Mouse (Mus musculus) kidney, postnatal 0 days (tissue): Measurements from ENCODE around the gene Mical3. TPM values are rescaled to one million over a fixed set of nuclear protein-coding genes. Genes with fewer than 3 reads are reported as not detected.

Experiments used
- ATAC-seq: fragments of 200-750 bp; cut with Nextera tagmentation; replicated peaks from 2 replicates; pipeline ENCODE4 v1.8.0; 2017; ENCODE audit warnings: low read depth, moderate number of reproducible peaks, moderate TSS enrichment, moderate library complexity; ENCODE audit not compliant: low FRiP score
- DNase-seq: peaks from one replicate; pipeline ENCODE4 v3.0.0-alpha.2; 2016; ENCODE audit warnings: low spot score
- H3K27ac ChIP-seq: fragments of 300-500 bp; sonication (generic); 2 replicates; pipeline ENCODE4 v1.5.1; 2014; ENCODE audit warnings: mild to moderate bottlenecking
- H3K27me3 ChIP-seq: fragments of 300-500 bp; sonication (generic); 2 replicates; pipeline ENCODE4 v1.6.1; 2014; ENCODE audit warnings: low read length, mixed read lengths; ENCODE audit not compliant: insufficient read depth
- H3K36me3 ChIP-seq: fragments of 300-500 bp; sonication (generic); 2 replicates; pipeline ENCODE4 v1.6.1; 2014; ENCODE audit warnings: low read length, mixed read lengths; ENCODE audit not compliant: insufficient read depth
- H3K4me1 ChIP-seq: fragments of 300-500 bp; sonication (generic); replicated peaks from 2 replicates; pipeline ENCODE4 v1.6.1; 2014; ENCODE audit warnings: antibody characterized with exemption, low read length, mixed read lengths; ENCODE audit not compliant: insufficient read depth
- H3K4me2 ChIP-seq: fragments of 300-500 bp; sonication (generic); 2 replicates; pipeline ENCODE4 v1.6.1; 2014; ENCODE audit warnings: mild to moderate bottlenecking, low read length, moderate library complexity, mixed read lengths
- H3K4me3 ChIP-seq: fragments of 300-500 bp; sonication (generic); replicated peaks from 2 replicates; pipeline ENCODE4 v1.5.1; 2014; ENCODE audit warnings: low read depth, low read length
- H3K9ac ChIP-seq: fragments of 300-500 bp; sonication (generic); 2 replicates; pipeline ENCODE4 v1.6.1; 2014; ENCODE audit warnings: low read depth, low read length
- H3K9me3 ChIP-seq: fragments of 300-500 bp; sonication (generic); replicated peaks from 2 replicates; pipeline ENCODE4 v1.6.1; 2016; ENCODE audit warnings: low read length, inconsistent platforms, mixed read lengths
- CTCF ChIP-seq: IDR thresholded peaks from 2 replicates; pipeline ENCODE4 v1.5.1; 2016; ENCODE audit warnings: antibody characterized with exemption, low read depth, mild to moderate bottlenecking, moderate library complexity
- WGBS: fragments of 180-500 bp; shearing (Covaris S2); extraction: QIAGEN DNeasy Blood & Tissue Kit; methylation state at CpG from one replicate; pipeline ENCODE4 v1.1.7; 2014; 5-methylcytosine and 5-hydroxymethylcytosine counted together
- polyA plus RNA-seq: library from polyadenylated mRNA; unstranded; fragments of >200 nt; fragmentation: Nextera tagmentation; extraction: Ambion mirVana; gene quantifications from 2 replicates; pipeline ENCODE4 v1.2.1, GENCODE M21; 2015

Mical3 gene
- polyA plus RNA-seq, 1 experiment from 2014 or later: 6.0 TPM

DNA sequence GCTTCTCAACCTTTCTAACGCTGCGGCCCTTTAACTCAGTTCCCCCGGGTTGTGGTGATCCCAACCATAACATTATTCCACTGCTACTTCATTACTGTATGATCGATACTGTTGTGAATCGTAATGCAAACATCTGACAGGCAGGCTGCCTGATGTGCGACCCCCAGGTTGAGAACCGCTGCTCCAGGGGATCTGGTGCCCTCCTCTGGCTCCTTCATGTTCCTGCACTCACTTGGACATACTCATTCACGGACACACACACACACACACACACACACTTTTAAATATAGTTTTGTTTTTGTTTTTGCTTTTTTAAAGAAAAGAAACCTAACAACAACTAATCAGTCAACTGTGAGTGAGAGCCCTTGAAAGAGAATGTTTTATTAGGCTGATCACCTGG is 19.3 kb upstream of the Mical3 start:
- H3K27me3 ChIP-seq: no peaks in the 10 kb centered on the region
- no peak for TF ChIP-seq CTCF

GRCm38 (mm10) chr6:121149420-121149819 is 18.6 kb upstream of the Mical3 start:
- H3K36me3 ChIP-seq: no peaks in the 10 kb centered on the region
- H3K9me3 ChIP-seq: no peaks in the 10 kb centered on the region
- no peak overlapping the region for H3K4me2 ChIP-seq
- 43% methylated on average over 3 of the region's 3 CpGs for WGBS
- H3K27ac ChIP-seq: no peak overlapping the region
- TF ChIP-seq CTCF: no peak
- no peak overlapping the region for H3K9ac ChIP-seq
- no peak for DNase-seq
- H3K4me1 ChIP-seq: peaks cover 3% of the 10 kb centered on the region; the same call in 1 of the 2 replicates
- no peak for ATAC-seq
- no peaks in the 10 kb centered on the region for H3K27me3 ChIP-seq
- no peak overlapping the region for H3K4me3 ChIP-seq

More for the DNA sequence above, 19.3 kb upstream of the Mical3 start:
- Histone ChIP-seq H3K9ac (no peak overlapping the region), H3K4me1 (peaks cover 3% of the 10 kb centered on the region; the same call in 1 of the 2 replicates), H3K9me3 (no peaks in the 10 kb centered on the region), H3K36me3 (no peaks in the 10 kb centered on the region), H3K4me3 (no peak overlapping the region), H3K27ac (no peak overlapping the region), H3K4me2 (no peak overlapping the region)
- DNase-seq: no peak
- 91% methylated on average over 8 of the region's 8 CpGs for WGBS
- ATAC-seq: no peak

DNA sequence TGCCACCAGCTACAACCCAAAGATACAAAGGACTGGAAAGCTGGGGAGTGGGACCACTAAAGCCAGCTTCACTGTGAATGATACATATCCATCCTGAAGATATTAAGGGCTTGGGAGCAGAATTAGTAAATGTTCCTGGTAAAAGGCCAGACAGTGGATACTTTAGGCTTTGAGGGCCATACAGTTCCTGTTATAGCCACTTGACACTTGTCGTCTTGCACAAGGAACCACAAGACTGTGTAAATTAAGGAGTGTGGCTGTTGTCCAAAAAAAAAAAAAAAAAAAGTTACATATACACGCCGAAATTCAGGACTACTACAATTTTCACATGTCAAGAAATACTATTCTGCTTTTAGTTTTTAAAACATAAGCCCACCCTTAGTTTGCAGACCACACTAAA is 17.6 kb upstream of the Mical3 start:
- no peaks in the 10 kb centered on the region for H3K9me3 ChIP-seq
- no peak overlapping the region for H3K27ac ChIP-seq
- H3K4me3 ChIP-seq: no peak overlapping the region
- no peaks in the 10 kb centered on the region for H3K36me3 ChIP-seq
- 51% methylated on average over 3 of the region's 3 CpGs for WGBS
- DNase-seq (no peak), ATAC-seq (no peak)
- H3K27me3 ChIP-seq: no peaks in the 10 kb centered on the region
- no peak overlapping the region for H3K9ac ChIP-seq
- H3K4me2 ChIP-seq: no peak overlapping the region
- peaks cover 7% of the 10 kb centered on the region; the same call in 1 of the 2 replicates for H3K4me1 ChIP-seq
- TF ChIP-seq CTCF: no peak

GRCm38 (mm10) chr6:121146798-121147197 is 16.0 kb upstream of the Mical3 start:
- Histone ChIP-seq H3K4me1 (peaks cover 7% of the 10 kb centered on the region; the same call in 1 of the 2 replicates), H3K27ac (no peak overlapping the region), H3K4me2 (no peak overlapping the region), H3K36me3 (no peaks in the 10 kb centered on the region), H3K9me3 (no peaks in the 10 kb centered on the region), H3K27me3 (no peaks in the 10 kb centered on the region), H3K9ac (no peak overlapping the region), H3K4me3 (no peak overlapping the region)
- DNase-seq (peak; percentile 60), ATAC-seq (no peak)
- 35% methylated on average over 4 of the region's 4 CpGs for WGBS
- no peak for TF ChIP-seq CTCF

- Histone ChIP-seq H3K4me3 (no peak overlapping the region), H3K36me3 (no peaks in the 10 kb centered on the region), H3K9me3 (no peaks in the 10 kb centered on the region), H3K27ac (no peak overlapping the region), H3K4me1 (peaks cover 7% of the 10 kb centered on the region; the same call in 1 of the 2 replicates), H3K27me3 (no peaks in the 10 kb centered on the region), H3K4me2 (no peak overlapping the region), H3K9ac (no peak overlapping the region)
- no peak for TF ChIP-seq CTCF
- ATAC-seq: no peak
- no peak for DNase-seq
- WGBS: 55% methylated on average over 8 of the region's 8 CpGs
Observed at GRCm38 (mm10) chr6:121145906-121146305, 15.1 kb upstream of the Mical3 start.

DNA sequence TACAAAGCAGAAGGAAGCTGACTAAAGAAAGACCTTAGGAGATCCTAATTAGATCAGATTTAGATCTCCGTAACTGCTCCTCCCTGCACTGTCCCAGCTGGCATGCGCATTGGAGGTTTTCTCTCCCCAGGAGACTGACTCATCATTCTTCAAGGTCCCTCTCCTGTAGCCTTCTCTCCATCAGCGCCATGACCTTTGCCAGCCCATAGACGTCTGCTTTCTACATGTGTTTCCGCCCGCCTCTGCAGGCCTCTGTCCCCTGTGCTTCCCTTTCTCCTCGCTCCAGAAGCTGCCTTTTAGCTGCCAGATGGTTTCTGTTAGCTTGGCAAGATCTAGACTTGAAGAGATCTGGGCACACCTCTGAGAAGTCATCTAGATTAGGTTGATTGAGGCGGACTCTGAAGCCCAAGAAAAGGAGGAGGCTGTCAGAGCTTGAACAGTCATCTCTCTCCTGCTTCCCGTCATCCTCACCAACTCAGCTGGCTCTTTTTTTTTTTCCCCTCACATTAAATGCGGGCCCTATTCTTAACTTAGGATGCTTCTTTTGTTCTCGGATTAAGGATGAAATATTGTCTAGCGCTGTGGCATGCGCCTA is 14.3 kb upstream of the Mical3 start:
- DNase-seq (no peak), ATAC-seq (no peak)
- no peaks in the 10 kb centered on the region for H3K27me3 ChIP-seq
- 72% methylated on average over 13 of the region's 13 CpGs for WGBS
- no peaks in the 10 kb centered on the region for H3K9me3 ChIP-seq
- no peak overlapping the region; the same call in 1 of the 2 replicates for H3K27ac ChIP-seq
- H3K9ac ChIP-seq: no peak overlapping the region
- H3K36me3 ChIP-seq: no peaks in the 10 kb centered on the region
- no peak for TF ChIP-seq CTCF
- H3K4me3 ChIP-seq: no peak overlapping the region
- H3K4me2 ChIP-seq: no peak overlapping the region
- peaks cover 7% of the 10 kb centered on the region; the same call in 1 of the 2 replicates for H3K4me1 ChIP-seq
